Mouse (Mus musculus) left cerebral cortex, adult 2 months (tissue): ENCODE measurements around the gene Ywhaq. TPM values are rescaled to one million over a fixed set of nuclear protein-coding genes. Genes with fewer than 3 reads are reported as not detected.
A peak's percentile ranks its signal among the peaks of the same experiment; 100 is the strongest.
"Not testable (repeated sequence)": the region's sequence is repeated elsewhere in the genome, so short reads cannot be mapped to it uniquely, and the experiment has no call there.

ENCODE experiments used
- DNase-seq, 2 experiments: peaks; one replicate each; pipeline ENCODE4 v3.0.0; 2021 to 2022; ENCODE audit warnings: low spot score in 2 of 2, mixed read lengths in 1 of 2; ENCODE audit errors: extremely low spot score in 1 of 2
- H3K27ac ChIP-seq: fragments of 200-600 bp; 2 replicates; pipeline ENCODE4 v1.8.1; 2022
- H3K4me3 ChIP-seq: fragments of 200-600 bp; 2 replicates; pipeline ENCODE4 v1.8.1; 2022
- CTCF ChIP-seq: fragments of 200-600 bp; IDR thresholded peaks from 2 replicates; pipeline ENCODE4 v1.8.1; 2022; ENCODE audit warnings: antibody characterized with exemption, mild to moderate bottlenecking, moderate library complexity
- intact Hi-C: fragments of 180-260 bp; cut with DNase I; formaldehyde crosslinking; loops from one replicate; pipeline ENCODE4 v1.15.1; 2025
- total RNA-seq, 2 experiments: library from RNA; stranded (reverse); gene quantifications; 2 replicates each; pipeline ENCODE4 v1.2.3; 2021

The Ywhaq gene
- total RNA-seq, 2 experiments from 2014 or later, result 406 to 421 TPM

- intact Hi-C loops, result no loop called here
- TF ChIP-seq CTCF, result no peak
- no peak for DNase-seq
- Histone ChIP-seq H3K27ac (no peak overlapping the region), H3K4me3 (no peak overlapping the region)
Measured at GRCm38 (mm10) chr12:21408789-21409367, 8.6 kb downstream of the Ywhaq start.

GRCm38 (mm10) chr12:21402771-21403170, 14.7 kb downstream of the Ywhaq start:
- DNase-seq, result no peak
- no peak overlapping the region for H3K4me3 ChIP-seq
- TF ChIP-seq CTCF, result no peak
- no peak overlapping the region for H3K27ac ChIP-seq
- intact Hi-C loops, result no loop called here

GRCm38 (mm10) chr12:21386201-21386600, 31.2 kb downstream of the Ywhaq start:
- no peak overlapping the region for H3K27ac ChIP-seq
- TF ChIP-seq CTCF, result no peak
- intact Hi-C loops, result no loop called here
- H3K4me3 ChIP-seq, result no peak overlapping the region
- no peak for DNase-seq

DNA sequence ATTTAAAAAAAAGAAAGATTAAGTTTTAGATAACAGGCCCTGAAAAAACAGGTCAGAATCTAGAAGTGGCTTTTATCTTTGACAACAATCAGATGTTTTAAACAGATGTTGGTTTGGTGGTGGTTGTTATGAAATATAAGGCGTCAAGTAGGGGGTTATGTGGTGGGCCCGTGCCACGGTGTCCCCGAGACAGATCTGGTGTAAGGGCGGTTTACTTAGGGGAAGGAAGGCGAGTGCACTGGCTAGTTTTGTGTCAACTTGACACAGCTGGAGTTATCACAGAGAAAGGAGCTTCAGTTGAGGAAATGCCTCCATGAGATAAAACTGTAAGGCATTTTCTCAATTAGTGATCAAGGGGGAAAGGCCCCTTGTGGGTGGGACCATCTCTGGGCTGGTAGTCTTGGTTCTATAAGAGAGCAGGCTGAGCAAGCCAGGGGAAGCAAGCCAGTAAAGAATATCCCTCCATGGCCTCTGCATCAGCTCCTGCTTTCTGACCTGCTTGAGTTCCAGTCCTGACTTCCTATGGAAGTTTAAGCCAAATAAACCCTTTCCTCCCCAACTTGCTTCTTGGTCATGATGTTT, 38.6 kb downstream of the Ywhaq start:
- intact Hi-C loops, H3K27ac ChIP-seq, DNase-seq, H3K4me3 ChIP-seq: not testable (repeated sequence)

GRCm38 (mm10) chr12:21375376-21376157, 41.9 kb downstream of the Ywhaq start:
- H3K27ac ChIP-seq, result no peak overlapping the region
- intact Hi-C loops, result no loop called here
- no peak overlapping the region for H3K4me3 ChIP-seq
- TF ChIP-seq CTCF, result no peak
- no peak for DNase-seq

DNA sequence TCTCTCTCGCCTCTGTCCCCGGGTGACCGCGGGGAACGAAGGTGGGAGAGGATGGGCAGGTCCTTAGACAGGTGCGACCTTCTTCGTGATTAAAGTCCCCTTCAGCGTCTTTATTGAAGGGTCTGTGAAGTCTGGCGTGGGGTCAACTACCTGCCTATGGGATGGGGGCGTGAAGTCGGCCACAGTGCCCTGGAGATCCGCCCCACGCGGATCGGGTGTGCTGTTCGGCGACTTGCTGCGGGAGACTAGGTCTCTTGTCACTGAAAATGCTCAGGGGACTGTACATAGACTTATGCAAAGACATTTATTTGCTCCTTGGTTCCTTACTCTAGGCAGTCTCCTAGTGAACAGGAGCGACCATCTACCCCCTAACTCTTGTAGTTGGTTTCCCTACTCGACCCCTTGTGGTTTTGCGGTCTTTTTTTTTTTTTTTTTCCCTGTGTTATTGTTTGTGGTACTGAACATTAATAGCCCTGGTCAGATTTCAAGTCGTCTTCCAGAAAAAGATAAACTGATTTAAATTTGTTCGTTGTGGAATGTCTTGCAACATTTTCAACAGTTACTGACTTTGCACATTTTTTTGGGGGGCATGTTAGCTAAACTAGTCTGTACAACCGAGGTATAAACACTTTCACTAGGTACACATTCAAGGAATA, 43.5 kb downstream of the Ywhaq start:
- intact Hi-C loops, result loop anchor here (2.0 to 5.0 kb wide), 3 partner anchors 43 to 87 kb away; partner anchors contain the start of genes Cpsf3, Iah1, Itgb1bp1 and Ywhaq

DNA sequence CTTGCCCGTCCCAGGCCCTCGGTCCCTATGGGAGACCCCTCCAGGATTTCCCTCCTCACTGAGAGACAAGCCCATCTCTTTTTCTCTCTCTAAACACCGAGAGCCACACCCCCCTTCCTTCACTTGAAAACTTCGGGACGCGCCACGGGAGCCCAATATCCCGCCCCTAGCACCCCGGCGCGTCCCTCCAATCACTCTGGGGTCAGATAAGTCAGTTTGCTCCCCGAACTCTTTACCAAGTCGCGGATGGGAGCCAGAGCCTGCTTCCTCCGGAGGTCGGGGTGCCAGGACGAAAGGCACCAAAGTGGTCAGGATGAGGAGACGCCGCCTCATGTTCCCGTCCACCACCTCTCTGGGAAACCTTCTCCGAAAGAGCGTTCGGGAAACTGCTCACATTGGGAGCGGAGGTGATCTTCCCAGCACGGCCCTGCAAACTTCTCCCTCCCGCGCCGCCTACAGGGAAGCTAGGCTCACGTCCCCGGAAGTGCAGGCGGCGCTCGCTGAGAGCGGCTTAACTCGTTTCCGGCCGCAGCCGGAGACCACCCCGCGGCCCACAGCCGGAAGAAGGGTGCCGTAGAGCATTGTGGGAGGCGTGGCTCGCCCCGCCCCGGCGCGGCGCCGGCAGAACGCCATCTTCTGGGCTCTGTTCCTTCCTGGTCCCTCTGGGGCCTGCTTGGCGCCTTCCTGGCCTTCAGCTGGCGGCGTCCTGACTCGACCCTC, 44.2 kb downstream of the Ywhaq start, which contains the start of gene Adam17:
Gene Adam17, minus strand, starts transcription at position 533 of the 720 bp plus-strand sequence.
- peak; percentile 97 for DNase-seq
- intact Hi-C loops, result loop anchor here (2.0 to 5.0 kb wide), 3 partner anchors 44 to 86 kb away; partner anchors contain the start of genes Cpsf3, Iah1, Itgb1bp1 and Ywhaq
- Histone ChIP-seq H3K4me3 (peak within 1 kb of the TSS; percentile 77), H3K27ac (peak within 1 kb of the TSS; percentile 92)
- TF ChIP-seq CTCF, result peak; percentile 79

More for the DNA sequence above, 43.5 kb downstream of the Ywhaq start:
- no peak for TF ChIP-seq CTCF
- Histone ChIP-seq H3K27ac (peak overlapping the region; percentile 92), H3K4me3 (peak overlapping the region; percentile 77)
- no peak for DNase-seq

DNA sequence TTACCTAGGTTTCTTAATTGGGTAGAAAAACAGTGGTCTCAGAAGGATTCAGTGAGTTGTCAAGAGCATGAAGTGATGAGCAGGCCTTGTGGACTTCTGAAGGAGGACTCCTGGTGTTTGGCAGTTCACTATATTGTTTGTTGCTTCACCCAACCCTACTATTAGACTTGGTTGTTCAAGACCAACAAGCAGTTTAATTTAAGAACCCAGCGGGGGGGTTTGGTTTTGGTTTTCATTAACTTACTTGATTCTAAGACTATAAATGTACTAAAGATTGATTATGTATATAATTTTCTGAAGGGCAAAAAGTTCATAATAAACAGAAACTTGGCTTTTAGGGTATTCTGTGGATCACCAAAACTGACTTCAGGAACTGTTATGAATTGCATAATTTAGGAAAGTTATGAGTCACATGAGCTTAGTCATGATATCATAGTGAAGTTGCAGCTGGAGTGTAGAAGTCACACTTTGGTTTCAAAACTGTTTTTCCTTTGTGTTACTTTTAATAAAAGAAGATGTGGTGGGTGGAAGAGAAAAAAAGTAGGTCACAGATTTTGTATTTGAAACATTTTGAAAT, 47.3 kb downstream of the Ywhaq start:
- intact Hi-C loops, result loop anchor here (5.0 kb wide), 2 partner anchors 53 to 83 kb away; partner anchors contain the start of genes Cpsf3, Iah1 and Itgb1bp1
- DNase-seq, result no peak
- H3K4me3 ChIP-seq, result no peak overlapping the region
- no peak overlapping the region for H3K27ac ChIP-seq
- TF ChIP-seq CTCF, result no peak

DNA sequence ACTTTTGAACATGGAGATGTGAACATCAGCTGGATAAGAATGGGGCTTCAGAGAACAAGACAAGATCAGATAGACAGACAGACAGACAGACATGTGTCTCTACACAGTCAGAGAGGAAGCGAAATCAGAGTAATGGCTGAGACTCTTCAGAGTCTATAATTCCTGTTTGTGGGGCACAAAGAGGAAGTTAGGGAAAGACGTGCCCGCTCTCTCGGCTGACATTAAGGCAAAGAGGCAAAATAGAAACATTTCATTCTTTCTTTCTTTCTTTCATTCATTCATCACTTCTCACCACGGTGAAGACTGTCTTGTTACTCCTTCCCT, 48.4 kb downstream of the Ywhaq start:
- no peak overlapping the region for H3K27ac ChIP-seq
- no peak for DNase-seq
- no peak for TF ChIP-seq CTCF
- no peak overlapping the region for H3K4me3 ChIP-seq
- intact Hi-C loops, result no loop called here

GRCm38 (mm10) chr12:21368376-21369086, 48.9 kb downstream of the Ywhaq start:
- Histone ChIP-seq H3K27ac (no peak overlapping the region), H3K4me3 (no peak overlapping the region)
- no peak for TF ChIP-seq CTCF
- DNase-seq, result no peak
- intact Hi-C loops, result no loop called here
